Mouse (Mus musculus): ENCODE data around the gene Tarbp2.

DNA sequence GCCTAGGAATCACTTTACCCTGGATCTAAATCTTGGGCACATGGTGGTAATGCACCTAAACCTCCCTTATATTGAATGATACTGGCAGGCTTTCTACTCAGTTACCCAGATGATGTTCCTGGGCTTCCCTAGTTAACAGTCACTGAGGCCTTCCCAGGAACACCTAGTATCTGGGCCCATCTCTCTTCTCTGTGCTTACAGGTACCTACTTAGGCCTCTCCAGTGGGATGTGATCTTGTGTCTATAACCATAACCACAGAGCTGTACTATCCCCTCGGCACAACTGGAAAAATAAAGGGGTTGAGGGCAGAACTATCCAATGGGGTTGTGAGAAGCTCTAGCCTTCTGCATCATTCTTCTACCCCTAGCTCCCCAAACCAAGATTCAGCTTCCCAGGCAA is 11.1 kb upstream of the Tarbp2 start:
- TF ChIP-seq CTCF (IDR thresholded peaks at IDR 0.05; ENCODE audit: borderline replicate concordance, insufficient read depth, low read depth, low read length) (no peak), POLR2A (IDR thresholded peaks at IDR 0.05; ENCODE audit: borderline replicate concordance, insufficient read depth, low read length) (no peak)
